Mouse (Mus musculus): ENCODE measurements around the gene Gm11758.
"Not testable (repeated sequence)": the region's sequence is repeated elsewhere in the genome, so short reads cannot be mapped to it uniquely, and the experiment has no call there.

Gm11758 gene

DNA sequence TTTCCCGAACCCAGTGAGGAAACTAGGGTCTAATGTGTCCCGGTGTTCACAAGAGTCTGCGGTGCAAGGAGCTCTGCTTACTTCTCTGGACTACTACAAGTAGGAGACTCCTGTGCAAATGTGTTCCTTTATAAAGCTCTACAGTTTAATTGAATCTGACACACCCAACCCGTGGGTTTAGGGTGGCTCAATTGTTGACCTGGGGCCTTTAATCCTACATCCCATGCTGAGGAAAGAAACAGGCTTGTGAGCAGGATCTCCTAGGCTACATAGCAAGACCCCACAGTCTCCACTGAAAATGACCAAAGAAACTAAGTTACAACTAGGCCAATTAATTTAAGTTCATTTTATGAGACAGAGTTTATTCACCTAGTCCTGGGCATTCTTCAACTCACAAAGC lies at the start of gene Gm11758:
Gene Gm11758, minus strand, starts transcription at position 101 of the 400 bp plus-strand sequence.
- not testable (repeated sequence) for DNase-seq

- DNase-seq: not testable (repeated sequence)
Observed at GRCm38 (mm10) chr4:73920660-73921059, 44.6 kb upstream of the Gm11758 start, which contains the start of gene Gm11756. Gene Gm11756, minus strand, starts transcription at chr4:73920760.

GRCm38 (mm10) chr4:73905853-73906252 lies 29.8 kb upstream of the Gm11758 start, which contains the start of gene Gm13871:
Gene Gm13871, minus strand, starts transcription at chr4:73905953.
- not testable (repeated sequence) for DNase-seq

DNA sequence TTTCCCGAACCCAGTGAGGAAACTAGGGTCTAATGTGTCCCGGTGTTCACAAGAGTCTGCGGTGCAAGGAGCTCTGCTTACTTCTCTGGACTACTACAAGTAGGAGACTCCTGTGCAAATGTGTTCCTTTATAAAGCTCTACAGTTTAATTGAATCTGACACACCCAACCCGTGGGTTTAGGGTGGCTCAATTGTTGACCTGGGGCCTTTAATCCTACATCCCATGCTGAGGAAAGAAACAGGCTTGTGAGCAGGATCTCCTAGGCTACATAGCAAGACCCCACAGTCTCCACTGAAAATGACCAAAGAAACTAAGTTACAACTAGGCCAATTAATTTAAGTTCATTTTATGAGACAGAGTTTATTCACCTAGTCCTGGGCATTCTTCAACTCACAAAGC lies 14.9 kb upstream of the Gm11758 start, which contains the start of gene Gm11757:
Gene Gm11757, minus strand, starts transcription at position 101 of the 400 bp plus-strand sequence.
- not testable (repeated sequence) for DNase-seq

DNA sequence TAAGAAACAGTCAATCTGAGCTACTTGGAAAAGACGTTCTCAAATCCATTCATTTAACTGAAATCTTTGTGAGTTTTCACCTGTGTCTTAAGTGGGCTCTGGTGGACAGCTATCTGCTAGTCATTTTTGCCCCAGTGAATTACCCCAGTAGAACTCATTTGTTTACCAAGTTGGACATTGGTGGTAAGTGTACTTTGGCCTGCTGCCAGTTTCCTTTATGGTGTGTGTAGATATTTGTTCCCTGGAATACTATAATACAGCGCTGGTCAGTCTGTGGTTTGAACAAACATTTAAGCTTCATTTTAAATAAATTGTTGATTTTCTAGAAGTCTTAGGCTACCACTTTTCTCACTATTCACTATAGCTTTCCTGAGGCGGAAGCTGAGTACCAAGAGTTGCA lies 49.5 kb downstream of the Gm11758 start:
- no peak for DNase-seq

Measured in right cerebral cortex, postnatal 14 days (tissue).